Mouse (Mus musculus) liver, embryonic 14.5 days (tissue): ENCODE data around the gene Nedd4. TPM values are rescaled to one million over a fixed set of nuclear protein-coding genes. Genes with fewer than 3 reads are reported as not detected.

Source experiments
- ATAC-seq: fragments of 200-750 bp; cut with Nextera tagmentation; 2 replicates; pipeline ENCODE4 v1.8.0; 2017; ENCODE audit warnings: moderate number of reproducible peaks, mild to moderate bottlenecking, moderate library complexity; ENCODE audit not compliant: insufficient read depth
- DNase-seq, 3 experiments: peaks; one replicate each; pipeline ENCODE4 v3.0.0-alpha.2; 2012 to 2013; ENCODE audit warnings: low read depth in 3 of 3, low spot score in 3 of 3
- H3K27ac ChIP-seq: fragments of 300-500 bp; sonication (generic); 2 replicates; pipeline ENCODE4 v1.5.1; 2014; ENCODE audit warnings: moderate library complexity, mild to moderate bottlenecking, control low read depth, inconsistent platforms
- H3K27me3 ChIP-seq: fragments of 300-500 bp; sonication (generic); 2 replicates; pipeline ENCODE4 v1.6.1; 2014; ENCODE audit warnings: mild to moderate bottlenecking, low read length, moderate library complexity; ENCODE audit not compliant: control insufficient read depth, insufficient read depth
- H3K36me3 ChIP-seq: fragments of 300-500 bp; sonication (generic); replicated peaks from 2 replicates; pipeline ENCODE4 v1.6.1; 2014; ENCODE audit warnings: low read depth; ENCODE audit not compliant: control insufficient read depth, insufficient read depth
- H3K4me1 ChIP-seq, 2 experiments: fragments of 200-500 bp in 1 of 2; fragments of 300-500 bp in 1 of 2; sonication (generic) in 1 of 2; replicated peaks; 2 replicates each; pipeline ENCODE4 v1.6.1; 2012 to 2014; ENCODE audit warnings: antibody characterized with exemption in 1 of 2, inconsistent platforms in 1 of 2, low read length in 1 of 2; ENCODE audit not compliant: control insufficient read depth in 2 of 2, insufficient read depth in 2 of 2
- H3K4me2 ChIP-seq: fragments of 300-500 bp; sonication (generic); 2 replicates; pipeline ENCODE4 v1.6.1; 2014; ENCODE audit warnings: low read depth, mild to moderate bottlenecking, control low read depth, moderate library complexity
- H3K4me3 ChIP-seq, 2 experiments: fragments of 200-500 bp in 1 of 2; fragments of 300-500 bp in 1 of 2; sonication (generic) in 1 of 2; 2 replicates each; pipeline ENCODE4 v1.5.1; 2012 to 2014; ENCODE audit warnings: low read depth in 2 of 2, low read length in 2 of 2, mild to moderate bottlenecking in 2 of 2, control low read depth in 1 of 2, inconsistent platforms in 1 of 2, moderate library complexity in 1 of 2; ENCODE audit not compliant: insufficient read depth in 1 of 2
- H3K9ac ChIP-seq: fragments of 300-500 bp; sonication (generic); replicated peaks from 2 replicates; pipeline ENCODE4 v1.6.1; 2014; ENCODE audit warnings: mild to moderate bottlenecking, control low read depth, moderate library complexity
- H3K9me3 ChIP-seq: fragments of 300-500 bp; sonication (generic); 2 replicates; pipeline ENCODE4 v1.6.1; 2016; ENCODE audit warnings: low read length, mixed read lengths; ENCODE audit not compliant: control insufficient read depth
- CTCF ChIP-seq: IDR thresholded peaks from 2 replicates; pipeline ENCODE4 v1.5.1; 2016; ENCODE audit warnings: antibody characterized with exemption, low read depth, control low read depth
- EP300 ChIP-seq: IDR thresholded peaks from 2 replicates; pipeline ENCODE4 v1.6.1; 2016; ENCODE audit warnings: antibody characterized with exemption, low read depth
- whole genome bisulfite sequencing: fragments of 180-500 bp; shearing (Covaris S2); extraction: QIAGEN DNeasy Blood & Tissue Kit; methylation state at CpG from one replicate; pipeline ENCODE4 v1.1.7; 2014; ENCODE audit not compliant: insufficient replicate concordance; 5-methylcytosine and 5-hydroxymethylcytosine counted together
- polyA plus RNA-seq, 2 experiments: library from polyadenylated mRNA; depleted of rRNA in 1 of 2; stranded (reverse) in 1 of 2; unstranded in 1 of 2; fragments of >200 nt; fragmentation: Nextera tagmentation in 1 of 2; extraction: Ambion mirVana in 1 of 2; gene quantifications; 2 replicates each; pipeline versions ENCODE4 v1.2.1 to v1.2.3; 2012 to 2014

The Nedd4 gene
- polyA plus RNA-seq, 2 experiments, result 86.9 to 87.8 TPM

DNA sequence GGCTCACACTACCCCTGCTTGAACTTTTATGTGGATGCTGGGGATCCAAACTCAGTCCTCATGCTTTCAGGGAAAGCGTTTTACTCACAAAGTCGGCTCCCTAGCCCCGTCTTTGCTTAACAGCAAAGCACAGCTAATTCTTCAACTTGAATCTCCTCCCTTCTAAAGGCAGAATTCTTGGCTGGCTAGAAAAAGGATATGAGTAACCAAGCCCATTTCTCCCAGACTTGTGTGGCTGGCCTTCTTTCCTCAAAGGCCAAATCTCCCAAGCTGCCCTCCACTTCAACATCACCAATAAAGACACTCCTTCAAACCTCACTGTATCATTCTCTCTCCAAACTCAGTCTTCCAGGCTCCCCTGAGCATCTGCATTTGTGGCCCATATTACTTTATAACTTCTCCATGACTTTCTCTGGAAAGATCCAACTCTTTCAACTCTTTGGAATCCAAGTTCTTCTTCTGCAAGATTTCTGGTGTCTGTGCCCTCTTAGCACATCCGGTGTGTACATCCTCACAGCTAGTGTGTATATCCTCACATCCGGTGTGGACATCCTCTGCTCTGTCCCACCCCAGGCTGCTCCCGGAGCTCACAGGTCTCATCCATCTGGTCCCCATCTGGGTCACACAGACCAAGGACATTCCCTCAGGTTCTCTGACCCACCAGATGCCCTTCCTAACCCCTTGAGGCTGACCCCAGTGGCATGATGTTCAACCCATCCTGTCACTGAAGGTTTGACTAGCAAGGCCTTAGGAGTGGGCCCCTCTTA lies 18.3 kb upstream of the Nedd4 start:
- no peak overlapping the region for H3K9ac ChIP-seq
- H3K4me2 ChIP-seq, result no peak overlapping the region
- H3K27ac ChIP-seq, result no peak overlapping the region
- 74% methylated on average over 6 of the region's 6 CpGs for WGBS
- no peaks in the 10 kb centered on the region; the same call in 1 of the 2 replicates for H3K27me3 ChIP-seq
- peaks cover 10 to 14% of the 10 kb centered on the region in 2 experiments for H3K4me1 ChIP-seq
- no peak for DNase-seq
- no peak overlapping the region for H3K4me3 ChIP-seq
- no peak for TF ChIP-seq CTCF
- TF ChIP-seq EP300, result no peak
- ATAC-seq, result no peak
- H3K36me3 ChIP-seq, result no peaks in the 10 kb centered on the region
- H3K9me3 ChIP-seq, result no peaks in the 10 kb centered on the region

DNA sequence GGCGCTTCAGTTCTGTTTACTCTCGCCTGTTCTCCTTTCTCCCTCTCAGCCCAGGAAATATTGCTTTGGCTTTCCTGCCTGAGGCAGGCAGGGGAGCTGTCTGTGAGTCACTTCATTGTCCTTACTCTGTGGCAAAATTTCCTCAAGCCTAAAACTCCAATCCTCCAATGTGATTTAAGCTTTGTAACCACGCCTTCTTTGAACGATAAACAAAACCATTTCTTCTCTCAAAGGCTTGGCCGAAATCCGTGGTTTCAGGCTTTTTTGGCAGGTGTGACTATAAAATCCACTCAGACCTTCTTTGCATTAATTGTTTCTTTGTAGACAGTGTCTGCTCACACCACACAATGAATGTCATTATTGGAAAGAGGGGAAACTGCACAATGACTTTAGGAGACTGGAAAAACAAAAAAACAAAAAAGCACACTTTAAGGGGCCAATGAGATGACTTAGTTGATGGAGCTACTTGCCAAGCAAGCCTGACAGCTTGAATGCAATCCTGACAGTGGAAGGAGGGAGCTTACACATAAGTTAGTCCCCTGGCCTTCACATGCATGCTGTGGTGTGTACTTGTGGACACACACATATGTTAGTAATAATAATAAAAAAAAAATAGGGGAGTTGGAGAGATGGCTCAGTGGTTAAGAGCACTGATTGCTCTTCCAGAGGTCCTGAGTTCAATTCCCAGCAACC lies 17.6 kb upstream of the Nedd4 start:
- H3K27ac ChIP-seq, result no peak overlapping the region
- peaks cover 10 to 12% of the 10 kb centered on the region in 2 experiments for H3K4me1 ChIP-seq
- no peak for ATAC-seq
- no peak overlapping the region for H3K9ac ChIP-seq
- H3K27me3 ChIP-seq, result no peaks in the 10 kb centered on the region; the same call in 1 of the 2 replicates
- 33% methylated on average over 6 of the region's 6 CpGs for WGBS
- no peaks in the 10 kb centered on the region for H3K9me3 ChIP-seq
- no peaks in the 10 kb centered on the region for H3K36me3 ChIP-seq
- H3K4me2 ChIP-seq, result no peak overlapping the region
- no peak for TF ChIP-seq EP300
- TF ChIP-seq CTCF, result no peak
- no peak overlapping the region for H3K4me3 ChIP-seq
- no peak for DNase-seq

DNA sequence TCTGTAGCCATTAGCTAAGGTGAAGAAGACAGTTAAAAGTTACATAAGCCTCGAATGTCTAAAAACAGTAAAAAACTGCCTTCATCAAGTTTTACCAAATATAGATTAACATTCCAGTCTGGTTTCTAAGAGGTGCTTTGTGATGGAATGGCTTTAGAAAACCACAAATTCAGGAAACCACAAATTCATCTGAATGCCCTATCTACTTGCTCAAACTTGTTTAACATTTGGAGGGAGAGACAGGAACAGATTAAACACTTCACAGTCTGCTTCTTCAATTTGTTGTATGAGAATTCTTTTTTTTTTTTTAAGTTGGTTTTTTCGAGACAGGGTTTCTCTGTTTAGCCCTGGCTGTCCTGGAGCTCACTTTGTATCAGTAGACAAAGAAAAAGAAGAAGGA lies 12.4 kb upstream of the Nedd4 start:
- no peaks in the 10 kb centered on the region; a peak in 1 of 4 replicates for H3K4me1 ChIP-seq
- WGBS, result 13% methylated on average over 2 of the region's 2 CpGs
- TF ChIP-seq CTCF, result no peak
- TF ChIP-seq EP300, result no peak
- H3K4me3 ChIP-seq, result no peak overlapping the region
- no peak overlapping the region for H3K4me2 ChIP-seq
- H3K27me3 ChIP-seq, result no peaks in the 10 kb centered on the region; the same call in 1 of the 2 replicates
- no peak for DNase-seq
- ATAC-seq, result no peak
- no peaks in the 10 kb centered on the region for H3K36me3 ChIP-seq
- no peak overlapping the region for H3K9ac ChIP-seq
- H3K9me3 ChIP-seq, result no peaks in the 10 kb centered on the region
- H3K27ac ChIP-seq, result no peak overlapping the region

DNA sequence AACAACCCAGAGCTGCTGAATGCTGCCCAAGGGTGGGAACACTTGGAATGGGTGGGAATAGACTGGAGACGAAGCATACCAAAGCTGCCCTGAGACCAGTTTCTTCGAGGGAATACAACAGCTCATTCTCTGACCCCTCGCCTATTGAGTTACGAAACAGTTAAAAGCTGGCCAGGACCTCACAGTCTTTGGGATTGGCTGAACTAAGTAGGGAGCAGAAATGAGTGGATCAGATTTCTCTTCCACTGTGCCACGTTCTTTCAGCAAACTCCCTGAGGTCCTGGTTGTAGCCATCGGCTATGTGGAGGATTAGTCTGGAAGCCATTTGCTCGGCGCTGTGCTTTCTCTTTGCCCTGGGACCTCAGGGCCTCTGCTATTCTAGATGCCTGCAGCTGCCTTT lies 9.2 kb upstream of the Nedd4 start:
- no peak overlapping the region for H3K4me3 ChIP-seq
- H3K36me3 ChIP-seq, result no peaks in the 10 kb centered on the region
- 56% methylated on average over 8 of the region's 8 CpGs for WGBS
- TF ChIP-seq EP300 (no peak), CTCF (no peak)
- H3K4me1 ChIP-seq, result peaks cover 6 to 12% of the 10 kb centered on the region in 2 experiments
- DNase-seq, result no peak
- no peak overlapping the region for H3K9ac ChIP-seq
- H3K27ac ChIP-seq, result no peak overlapping the region
- no peaks in the 10 kb centered on the region for H3K9me3 ChIP-seq
- H3K27me3 ChIP-seq, result no peaks in the 10 kb centered on the region
- ATAC-seq, result no peak
- H3K4me2 ChIP-seq, result no peak overlapping the region

DNA sequence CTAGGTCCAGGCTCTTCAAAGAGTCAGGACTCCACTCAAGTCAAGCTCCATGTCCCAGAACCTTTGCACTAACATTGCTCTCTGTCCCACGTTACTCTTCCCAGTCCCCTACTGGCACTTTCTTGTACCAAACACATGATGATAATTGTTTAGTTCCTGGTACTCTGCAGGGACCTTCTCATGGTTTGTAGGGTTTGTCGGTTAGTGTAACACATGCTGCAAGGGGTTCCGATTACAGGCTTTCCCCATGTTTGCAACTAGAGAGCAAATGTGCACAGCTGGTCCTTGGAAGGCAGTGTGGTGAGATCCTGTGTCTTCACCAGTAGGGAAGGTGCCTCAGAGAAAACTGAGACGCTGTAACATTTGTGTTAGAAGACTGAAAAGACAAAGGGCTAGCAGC lies 8.6 kb upstream of the Nedd4 start:
- Histone ChIP-seq H3K36me3 (no peaks in the 10 kb centered on the region), H3K27me3 (no peaks in the 10 kb centered on the region), H3K4me2 (no peak overlapping the region), H3K9me3 (no peaks in the 10 kb centered on the region), H3K4me1 (peaks cover 6 to 12% of the 10 kb centered on the region in 2 experiments), H3K27ac (no peak overlapping the region), H3K4me3 (no peak overlapping the region), H3K9ac (no peak overlapping the region)
- TF ChIP-seq CTCF, result no peak
- no peak for TF ChIP-seq EP300
- 64% methylated on average over 4 of the region's 4 CpGs for WGBS
- ATAC-seq (no peak), DNase-seq (no peak)
